Mouse (Mus musculus) c-Kit-positive CD71-negative TER-119-negative erythroid progenitor cells, embryonic 14.5 days (primary cell): ENCODE data around the gene Tbc1d19.

Experiments
- DNase-seq: peaks from one replicate; pipeline ENCODE4 v3.0.0-alpha.2; 2013; ENCODE audit warnings: low read depth

Tbc1d19 gene

DNA sequence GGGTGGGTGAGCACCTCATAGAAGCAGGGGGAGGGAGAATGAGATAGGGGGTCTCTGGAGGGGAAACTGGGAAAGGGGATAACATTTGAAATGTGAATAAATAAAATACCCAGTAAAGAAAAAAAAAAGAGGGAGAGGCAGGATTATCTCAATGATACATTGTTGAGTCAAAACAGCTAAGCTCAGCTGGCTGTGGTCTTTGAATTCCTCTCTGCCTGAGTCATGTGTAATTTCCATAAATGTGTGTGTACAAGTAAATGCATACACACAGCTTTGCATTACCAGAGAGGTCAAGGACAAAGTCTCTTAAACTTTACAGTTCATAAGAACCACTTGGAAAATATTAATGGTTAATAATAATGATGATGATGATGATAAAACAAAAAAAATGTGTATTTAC lies 143.8 kb downstream of the Tbc1d19 start:
- no peak for DNase-seq
